Mouse (Mus musculus) T-cell, adult 66 days (primary cell): Measurements from ENCODE around the gene Ift46. TPM values are rescaled to one million over a fixed set of nuclear protein-coding genes. Genes with fewer than 3 reads are reported as not detected.

Experiments used
- total RNA-seq, 2 experiments: library from RNA; stranded (reverse); gene quantifications; 3 replicates in 1 of 2; 4 replicates in 1 of 2; pipeline ENCODE4 v1.2.4; 2023

Ift46 gene
- total RNA-seq, result 10 to 100 TPM; 36.9 to 45.6 TPM

GRCm38 (mm10) chr9:44767101-44768028 is at the start of gene Ift46, which contains the start of gene Arcn1:
TSS of gene Ift46 (plus strand) at chr9:44767908.
TSS of gene Arcn1 (minus strand) at chr9:44767845.

DNA sequence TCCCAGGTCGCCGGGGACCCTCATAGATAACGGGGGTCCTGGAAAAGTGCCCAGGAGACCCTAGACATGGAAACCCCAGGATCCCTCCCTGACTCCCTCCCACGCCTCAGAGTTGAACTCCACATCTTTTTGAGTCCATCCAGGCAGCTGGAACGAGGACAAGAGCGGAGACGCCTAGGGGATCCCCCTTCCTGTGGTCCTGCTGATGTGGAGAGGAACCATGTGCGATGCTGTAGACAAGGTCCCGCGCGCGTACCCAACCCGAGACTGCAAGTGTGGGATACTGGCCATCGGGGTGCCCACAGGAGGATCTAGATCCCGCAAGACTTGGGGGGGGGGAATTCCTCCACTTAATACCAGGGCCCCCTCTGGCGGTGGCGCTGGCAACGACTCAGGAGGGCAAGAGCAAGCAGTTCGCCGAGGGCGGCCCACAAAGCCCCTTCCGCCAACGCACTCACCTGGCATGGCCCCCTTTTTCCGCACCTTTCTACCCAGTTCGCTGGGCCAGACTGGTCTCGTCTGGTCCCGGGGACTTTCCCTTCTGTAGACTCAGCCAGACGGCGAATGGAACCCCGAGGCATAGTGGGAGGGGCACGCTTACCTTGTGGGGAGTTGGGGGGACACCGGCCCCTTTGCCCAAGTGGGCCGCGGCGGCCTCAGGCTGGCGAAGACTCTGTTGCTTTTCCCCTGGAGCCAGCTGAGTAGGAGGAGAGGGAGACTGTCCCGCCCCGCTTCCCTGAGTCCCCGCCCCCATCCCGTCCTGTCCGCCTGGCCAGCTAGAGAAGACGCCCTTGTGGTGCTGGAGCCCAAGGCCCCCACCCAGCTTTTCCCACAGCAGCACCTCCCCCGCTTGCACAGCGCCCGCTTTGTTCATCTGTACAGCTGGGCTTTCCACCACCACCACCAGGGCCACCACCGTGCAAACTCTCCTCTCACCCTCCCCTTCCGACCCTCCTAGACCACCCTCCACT is 32.9 kb upstream of the Ift46 start, which contains the start of gene Phldb1:
Gene Phldb1, minus strand, starts transcription at position 675 of the 971 bp plus-strand sequence.

GRCm38 (mm10) chr9:44799102-44799957 is 31.6 kb downstream of the Ift46 start, which contains the start of gene Tmem25:
TSS of gene Tmem25 (minus strand) at chr9:44799307.

DNA sequence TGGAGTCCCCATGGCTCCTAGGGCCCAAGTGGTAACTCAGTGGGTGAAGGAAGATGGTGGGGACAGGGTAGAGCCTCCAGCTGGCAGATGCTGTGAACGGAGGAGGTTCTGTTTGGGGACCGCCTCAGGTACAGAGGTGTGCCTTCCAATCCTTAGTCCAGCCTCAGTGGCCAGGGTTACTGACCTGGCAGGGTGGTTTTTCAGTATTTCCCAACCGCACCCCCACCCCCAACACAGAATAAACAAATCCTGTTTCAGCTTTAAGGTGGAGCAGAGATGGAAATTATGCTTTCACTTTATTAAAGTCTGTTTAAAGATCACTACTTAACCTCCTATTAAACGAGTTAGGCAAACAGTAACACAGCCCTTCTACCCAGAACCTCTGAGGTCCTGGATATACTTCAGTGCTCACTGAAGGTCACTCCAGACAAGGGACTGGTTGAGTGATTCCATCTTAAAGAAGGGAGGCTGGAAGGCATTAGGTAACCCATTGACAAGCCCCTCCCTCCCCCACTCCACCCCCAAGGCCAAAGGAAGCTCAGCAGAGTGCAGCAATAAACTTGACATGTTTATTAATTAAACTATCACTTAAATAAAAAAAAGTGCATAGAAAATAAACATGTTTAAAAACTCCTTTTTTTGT is 35.2 kb downstream of the Ift46 start, which contains the start of gene Ttc36:
Gene Ttc36, minus strand, starts transcription at position 265 of the 643 bp plus-strand sequence.

Other genes starting within 250 kb of the Ift46 start
- 10 to 100 TPM; 14.1 TPM for gene Cxcr5, start 206.0 kb upstream of the Ift46 start, total RNA-seq
- gene Ddx6, start 163.0 kb upstream of the Ift46 start, total RNA-seq, result 100 to 1,000 TPM; 214 to 236 TPM
- not detected for gene Treh, start 94.7 kb upstream of the Ift46 start, total RNA-seq
- gene Phldb1, start 32.7 kb upstream of the Ift46 start, total RNA-seq, result 1 to 10 TPM; 1.2 to 2.4 TPM
- 100 to 1,000 TPM; 119 to 126 TPM for gene Arcn1, start 63 bp upstream of the Ift46 start, total RNA-seq
- 1 to 10 TPM; 2.7 to 3.3 TPM for gene Tmem25, start 31.4 kb downstream of the Ift46 start, total RNA-seq
- gene Ttc36, start 35.2 kb downstream of the Ift46 start, total RNA-seq, result 10 to 100 TPM in 1 of 2 experiments, 1 to 10 TPM in 1; 8.5 to 11.2 TPM
- 100 to 1,000 TPM; 162 to 179 TPM for gene Kmt2a, start 113.4 kb downstream of the Ift46 start, total RNA-seq
- gene Atp5l, start 152.8 kb downstream of the Ift46 start, total RNA-seq, result 100 to 1,000 TPM; 146 to 149 TPM
- gene Ube4a, start 197.7 kb downstream of the Ift46 start, total RNA-seq, result 100 to 1,000 TPM in 1 of 2 experiments, 10 to 100 TPM in 1; 97.0 to 130 TPM
- 100 to 1,000 TPM; 492 to 549 TPM for gene Cd3g, start 212.5 kb downstream of the Ift46 start, total RNA-seq
- gene Cd3d, start 213.9 kb downstream of the Ift46 start, total RNA-seq, result 100 to 1,000 TPM; 523 to 573 TPM
- gene Cd3e, start 241.7 kb downstream of the Ift46 start, total RNA-seq, result 100 to 1,000 TPM; 887 to 950 TPM